Mouse (Mus musculus) myocyte (in vitro differentiated cells): ENCODE data around the gene B3galnt2. TPM values are rescaled to one million over a fixed set of nuclear protein-coding genes. Genes with fewer than 3 reads are reported as not detected.

Source experiments
- H3K27me3 ChIP-seq: one replicate; pipeline ENCODE4 v1.6.1; 2011; ENCODE audit not compliant: control insufficient read depth, insufficient read depth, insufficient read length
- H3K36me3 ChIP-seq: one replicate; pipeline ENCODE4 v1.6.1; 2011; ENCODE audit not compliant: control insufficient read depth, insufficient read depth
- H3K4me2 ChIP-seq: one replicate; pipeline ENCODE4 v1.6.1; 2011; ENCODE audit warnings: low read depth, control low read depth
- H3K4me3 ChIP-seq: one replicate; pipeline ENCODE4 v1.5.1; 2011; ENCODE audit warnings: mild to moderate bottlenecking, control low read depth, moderate library complexity
- H3K79me2 ChIP-seq: one replicate; pipeline ENCODE4 v1.6.1; 2011; ENCODE audit not compliant: control insufficient read depth, insufficient read depth
- H3ac ChIP-seq: one replicate; pipeline ENCODE4 v1.6.1; 2011; ENCODE audit not compliant: control insufficient read depth, insufficient read length
- E2F4 ChIP-seq: IDR thresholded peaks from one replicate; pipeline ENCODE4 v1.6.1; 2011; ENCODE audit warnings: mild to moderate bottlenecking, control low read depth, moderate library complexity; ENCODE audit not compliant: insufficient read depth
- MYOD1 ChIP-seq, 3 experiments: IDR thresholded peaks; one replicate each; pipeline ENCODE4 v1.6.1; 2011; ENCODE audit warnings: control low read depth in 2 of 3, low read depth in 2 of 3, mild to moderate bottlenecking in 2 of 3, moderate library complexity in 1 of 3; ENCODE audit not compliant: insufficient read length in 2 of 3, control insufficient read depth in 1 of 3
- MYOG ChIP-seq, 3 experiments: IDR thresholded peaks; one replicate each; pipeline ENCODE4 v1.6.1; 2011; ENCODE audit warnings: control low read depth in 2 of 3, low read depth in 2 of 3, mild to moderate bottlenecking in 2 of 3; ENCODE audit not compliant: insufficient read length in 2 of 3, control insufficient read depth in 1 of 3, insufficient read depth in 1 of 3
- POLR2A ChIP-seq: IDR thresholded peaks from one replicate; pipeline ENCODE4 v1.6.1; 2011; ENCODE audit warnings: low read depth, mild to moderate bottlenecking, control low read depth, moderate library complexity; ENCODE audit not compliant: insufficient read length
- TCF12 ChIP-seq: IDR thresholded peaks from one replicate; pipeline ENCODE4 v1.6.1; 2011; ENCODE audit warnings: mild to moderate bottlenecking, control low read depth; ENCODE audit not compliant: poor library complexity, insufficient read depth, severe bottlenecking
- TCF3 ChIP-seq: IDR thresholded peaks from one replicate; pipeline ENCODE4 v1.6.1; 2011; ENCODE audit warnings: low read depth, control low read depth; ENCODE audit not compliant: insufficient read length
- USF1 ChIP-seq: IDR thresholded peaks from one replicate; pipeline ENCODE4 v1.6.1; 2011; ENCODE audit warnings: low read depth, mild to moderate bottlenecking, control low read depth, moderate library complexity
- polyA plus RNA-seq: library from polyadenylated mRNA; unstranded; fragments of >200 nt; fragmentation: generic; extraction: Trizol; gene quantifications from one replicate; pipeline ENCODE4 v1.2.1, GENCODE M21; 2012; ENCODE audit warnings: missing spikeins

Gene B3galnt2
- polyA plus RNA-seq, 1 experiment, result 22.4 TPM

DNA sequence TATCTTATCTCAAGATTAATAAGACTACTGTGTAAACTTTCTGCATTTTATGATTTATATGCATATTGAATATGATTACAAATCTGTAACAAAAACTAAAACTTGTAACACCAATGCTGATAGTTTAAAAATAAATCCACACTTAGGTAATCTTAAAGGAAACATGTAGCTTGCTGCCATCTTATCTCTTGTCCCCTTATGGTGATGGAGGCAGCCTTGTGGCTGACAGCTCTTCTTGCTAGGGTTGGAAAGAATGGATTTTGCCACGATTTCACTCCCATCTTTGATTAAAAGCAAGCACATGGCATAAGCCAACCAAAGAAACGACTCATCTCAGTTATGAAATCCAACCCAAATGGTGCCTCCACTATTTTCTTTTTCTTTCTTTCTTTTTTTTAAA lies 90.3 kb downstream of the B3galnt2 start:
- H3K36me3 ChIP-seq, result no peaks in the 10 kb centered on the region
- H3ac ChIP-seq, result no peak overlapping the region
- no peak overlapping the region for H3K4me2 ChIP-seq
- no peak overlapping the region for H3K4me3 ChIP-seq
- no peaks in the 10 kb centered on the region for H3K79me2 ChIP-seq
- no peaks in the 10 kb centered on the region for H3K27me3 ChIP-seq
- TF ChIP-seq USF1 (no peak), POLR2A (no peak), MYOD1 (IDR thresholded peaks at IDR 0.05; ENCODE audit: control insufficient read depth in 1 of 3, insufficient read length in 2 of 3, low read depth in 2 of 3) (no peak), TCF12 (no peak), E2F4 (no peak), TCF3 (no peak), MYOG (IDR thresholded peaks at IDR 0.05; ENCODE audit: control insufficient read depth in 1 of 3, insufficient read depth in 1 of 3, insufficient read length in 2 of 3, low read depth in 2 of 3) (no peak)

Other genes with a start within 250 kb of the B3galnt2 start
- gene Gng4, start 170.4 kb upstream of the B3galnt2 start, polyA plus RNA-seq, result 0.56 TPM
- gene Tbce, start 85.2 kb downstream of the B3galnt2 start, polyA plus RNA-seq, result 20.3 TPM
- 3.7 TPM for gene Arid4b, start 108.8 kb downstream of the B3galnt2 start, polyA plus RNA-seq
- gene Ggps1, start 109.0 kb downstream of the B3galnt2 start, polyA plus RNA-seq, result 8.6 TPM